Mouse (Mus musculus): Measurements from ENCODE around the gene Ralgapa2.

Ralgapa2 gene

GRCm38 (mm10) chr2:146511911-146512580 is at the start of gene Ralgapa2:
Gene Ralgapa2 (minus strand): TSS chr2:146512344.
- peak; percentile 100 for DNase-seq (ENCODE audit: low read depth, low spot score)

GRCm38 (mm10) chr2:146561505-146561904 is 49.4 kb upstream of the Ralgapa2 start:
- DNase-seq (ENCODE audit: low read depth, low spot score) = no peak

DNA sequence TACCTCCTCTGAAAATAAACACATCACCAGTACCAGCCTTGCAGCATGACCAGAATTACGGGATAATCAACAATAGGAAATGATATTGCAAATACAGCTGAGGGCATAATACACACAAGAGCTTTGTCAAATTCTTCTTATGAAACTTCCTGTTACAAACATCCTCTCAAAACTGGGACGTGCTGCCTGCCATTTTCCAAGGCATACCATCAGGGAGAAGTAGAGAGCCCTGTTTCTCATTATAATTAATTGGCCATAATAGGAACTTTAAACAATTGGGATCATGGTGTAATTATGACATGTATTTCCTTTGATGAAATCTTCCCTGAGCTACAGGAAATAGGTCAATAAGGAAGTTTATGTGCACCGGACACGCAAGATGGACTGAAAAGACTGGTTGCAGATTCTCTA is 48.5 kb upstream of the Ralgapa2 start:
- no peak for DNase-seq (ENCODE audit: low read depth, low spot score)

DNA sequence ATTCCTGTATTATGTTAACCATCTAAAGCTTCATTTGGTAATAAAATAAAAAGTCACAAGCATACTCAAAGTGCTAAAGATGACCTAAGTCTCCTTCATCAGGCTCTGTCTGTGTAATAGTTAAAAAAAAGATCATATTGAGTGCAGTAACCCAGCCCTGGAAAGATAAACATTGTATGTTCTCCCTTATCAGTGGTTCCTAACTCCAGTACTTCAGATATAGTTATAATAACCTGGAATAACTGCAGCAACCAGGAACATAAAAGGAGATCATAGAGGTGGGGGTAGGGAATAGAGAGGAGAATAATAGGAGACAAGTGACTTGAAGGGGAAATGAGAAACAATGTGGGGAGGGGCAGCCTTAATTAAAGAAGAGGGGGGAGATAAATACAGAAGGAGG is 44.0 kb upstream of the Ralgapa2 start:
- DNase-seq (ENCODE audit: low read depth, low spot score) = no peak

DNA sequence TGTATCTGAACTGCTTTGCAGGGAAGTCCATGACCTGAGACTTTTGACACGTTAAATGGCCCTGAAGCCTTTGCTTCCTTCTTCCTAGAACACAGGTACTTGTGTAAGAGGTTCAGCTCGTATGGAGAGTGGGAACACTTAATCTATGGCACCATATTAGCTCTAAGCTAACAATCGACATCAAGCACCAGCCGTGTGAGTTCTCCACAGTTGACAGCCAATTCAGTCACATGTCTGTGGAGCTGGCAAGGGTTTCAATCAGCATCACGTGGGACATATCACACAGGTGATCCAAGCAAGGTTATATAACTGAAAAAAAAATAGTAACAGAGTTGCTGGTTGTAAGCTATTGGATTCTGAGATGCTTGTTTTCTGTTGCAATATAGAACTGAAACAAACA is 43.2 kb upstream of the Ralgapa2 start:
- DNase-seq (ENCODE audit: low read depth, low spot score) = no peak

- peak; percentile 65 for DNase-seq (ENCODE audit: low read depth, low spot score)
These were observed 41.6 kb upstream of the Ralgapa2 start for GRCm38 (mm10) chr2:146553701-146554100.

- no peak for DNase-seq (ENCODE audit: low read depth, low spot score)
These were observed 39.7 kb upstream of the Ralgapa2 start for GRCm38 (mm10) chr2:146551818-146552217.

DNA sequence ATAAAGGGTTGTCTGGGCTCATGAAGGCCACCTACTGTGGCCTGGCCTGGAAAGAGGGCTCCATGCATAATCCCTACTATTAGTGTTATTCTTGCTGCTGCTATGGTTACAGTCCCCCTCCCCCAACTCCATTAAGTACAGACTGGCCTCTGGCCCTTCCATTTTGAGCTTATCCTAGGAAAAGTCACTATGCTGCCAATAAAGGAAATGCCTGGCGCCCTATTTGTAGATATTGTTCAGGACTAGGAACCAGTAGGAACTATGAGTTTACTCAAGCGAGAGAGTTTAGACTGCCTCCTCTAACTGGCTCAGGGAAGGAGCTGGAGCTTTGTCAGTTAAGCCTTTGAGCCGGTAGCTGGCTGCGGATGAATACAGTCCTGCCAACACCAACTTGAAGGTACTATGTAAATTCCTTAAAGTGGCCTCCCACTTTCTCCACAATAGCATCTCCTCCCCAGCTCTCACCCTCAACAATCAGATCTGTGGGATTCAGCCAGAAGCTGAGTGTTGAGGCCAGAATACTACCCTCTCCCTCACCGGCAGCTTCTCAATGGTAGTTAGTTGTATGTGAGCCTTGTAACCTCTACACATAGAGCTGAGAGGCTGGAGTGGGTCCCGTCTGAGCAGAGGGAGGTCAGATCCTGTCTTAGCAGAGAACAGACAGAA is 37.1 kb upstream of the Ralgapa2 start:
- DNase-seq (ENCODE audit: low read depth, low spot score) = peak; percentile 24

DNA sequence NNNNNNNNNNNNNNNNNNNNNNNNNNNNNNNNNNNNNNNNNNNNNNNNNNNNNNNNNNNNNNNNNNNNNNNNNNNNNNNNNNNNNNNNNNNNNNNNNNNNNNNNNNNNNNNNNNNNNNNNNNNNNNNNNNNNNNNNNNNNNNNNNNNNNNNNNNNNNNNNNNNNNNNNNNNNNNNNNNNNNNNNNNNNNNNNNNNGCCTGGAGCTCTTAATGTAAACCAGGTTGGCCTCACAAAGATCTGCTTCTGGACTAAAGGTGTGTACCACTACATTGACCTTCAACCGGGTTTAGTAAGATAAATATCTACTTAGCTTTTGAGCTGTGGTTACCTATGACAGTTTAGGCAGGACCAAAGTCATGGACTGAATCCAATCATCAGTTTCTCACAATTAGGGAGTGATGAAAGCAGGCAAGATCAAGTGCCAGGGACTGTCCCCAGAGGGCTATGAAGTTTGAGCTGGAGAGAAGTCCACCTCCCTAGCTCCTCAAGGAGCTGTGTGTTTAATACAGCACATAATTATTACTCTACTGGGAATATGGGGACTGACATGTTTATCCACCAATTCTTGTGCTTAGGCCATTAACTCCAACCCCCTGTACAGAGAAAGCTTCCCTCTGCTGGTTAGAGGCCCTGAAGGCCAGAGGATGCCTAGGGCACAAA is 32.1 kb upstream of the Ralgapa2 start:
- DNase-seq (ENCODE audit: low read depth, low spot score) = no peak

DNA sequence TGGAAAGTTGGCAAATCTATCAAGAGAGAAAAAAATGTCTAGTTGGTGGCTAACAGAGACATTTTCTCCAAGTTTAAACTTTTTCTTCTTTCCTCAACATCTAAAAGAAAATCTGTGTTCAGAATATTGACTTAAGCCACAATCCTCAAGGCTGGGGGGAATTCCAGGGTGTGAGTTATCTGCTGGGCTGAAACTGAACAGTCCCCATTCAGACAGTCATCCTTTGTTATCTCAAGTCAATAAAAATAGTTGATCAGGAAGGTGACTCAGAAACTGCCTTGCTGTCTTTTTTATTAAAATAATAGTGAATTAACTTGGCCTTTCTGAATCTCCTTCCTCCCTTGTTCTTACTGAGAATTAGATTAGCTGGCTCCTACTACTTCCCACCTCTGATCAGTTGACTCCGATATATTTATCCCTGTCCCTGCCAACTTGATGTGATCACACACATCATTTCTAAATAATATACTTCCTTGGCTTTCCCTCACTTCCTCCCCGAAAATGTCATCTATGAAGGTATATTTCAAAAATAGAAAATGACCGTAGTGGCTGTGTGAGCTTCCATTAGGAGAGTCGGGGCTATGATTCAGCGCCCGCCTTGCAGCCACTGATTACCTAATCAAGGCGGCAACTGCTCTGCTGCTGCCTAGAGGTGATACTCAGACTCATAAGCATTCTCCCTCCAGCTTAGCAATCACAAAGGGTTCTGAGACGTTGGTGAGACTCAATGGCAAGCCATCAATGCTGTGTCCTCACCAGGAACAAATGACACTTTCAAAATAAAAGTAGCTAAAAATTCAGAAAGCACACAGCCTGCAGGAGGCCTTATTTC is 21.2 kb upstream of the Ralgapa2 start:
- DNase-seq (ENCODE audit: low read depth, low spot score) = peak; percentile 47

GRCm38 (mm10) chr2:146532493-146532892 is 20.3 kb upstream of the Ralgapa2 start:
- no peak for DNase-seq (ENCODE audit: low read depth, low spot score)

GRCm38 (mm10) chr2:146525483-146525882 is 13.3 kb upstream of the Ralgapa2 start:
- no peak for DNase-seq (ENCODE audit: low read depth, low spot score)

DNA sequence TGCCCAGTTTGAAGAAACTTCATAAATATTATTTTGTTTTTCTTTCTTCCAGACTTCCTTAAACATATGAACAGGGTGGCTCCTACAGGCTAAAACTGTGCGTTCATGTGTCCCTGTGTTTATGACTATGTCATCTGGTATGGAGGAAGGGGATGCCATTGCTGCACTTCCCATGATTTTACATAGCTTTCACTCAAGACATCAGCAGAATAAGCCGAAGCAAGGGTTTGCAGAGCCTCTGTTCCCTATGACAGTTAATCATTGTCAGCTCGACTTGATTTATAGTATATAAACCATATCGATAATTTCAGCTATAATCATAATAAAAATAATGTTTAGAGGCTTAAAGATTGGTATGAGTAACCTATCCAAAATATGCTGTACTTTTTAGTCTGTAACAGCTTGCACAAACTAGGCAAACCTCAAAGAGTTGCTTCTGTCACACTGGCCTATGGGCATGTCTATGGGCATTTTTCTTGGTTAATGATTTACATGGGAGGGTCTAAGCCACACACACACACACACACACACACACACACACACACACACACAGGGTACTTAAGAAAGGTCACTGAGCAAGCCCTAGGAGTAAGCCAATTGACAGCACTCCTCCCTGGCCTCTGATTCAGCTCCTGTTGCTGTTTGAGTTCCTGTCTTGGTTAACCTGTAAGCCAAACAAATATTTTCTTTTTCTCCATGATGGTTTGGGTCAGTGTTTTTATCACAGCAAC is 12.7 kb upstream of the Ralgapa2 start:
- DNase-seq (ENCODE audit: low read depth, low spot score) = no peak

- DNase-seq (ENCODE audit: low read depth, low spot score) = peak; percentile 40
These were observed 4.8 kb upstream of the Ralgapa2 start for GRCm38 (mm10) chr2:146516894-146517293.

- no peak for DNase-seq (ENCODE audit: low read depth, low spot score)
These were observed 2.9 kb upstream of the Ralgapa2 start for GRCm38 (mm10) chr2:146515081-146515480.

- DNase-seq (ENCODE audit: low read depth, low spot score) = peak; percentile 18
These were observed 407 bp upstream of the Ralgapa2 start for GRCm38 (mm10) chr2:146512581-146512920.

DNA sequence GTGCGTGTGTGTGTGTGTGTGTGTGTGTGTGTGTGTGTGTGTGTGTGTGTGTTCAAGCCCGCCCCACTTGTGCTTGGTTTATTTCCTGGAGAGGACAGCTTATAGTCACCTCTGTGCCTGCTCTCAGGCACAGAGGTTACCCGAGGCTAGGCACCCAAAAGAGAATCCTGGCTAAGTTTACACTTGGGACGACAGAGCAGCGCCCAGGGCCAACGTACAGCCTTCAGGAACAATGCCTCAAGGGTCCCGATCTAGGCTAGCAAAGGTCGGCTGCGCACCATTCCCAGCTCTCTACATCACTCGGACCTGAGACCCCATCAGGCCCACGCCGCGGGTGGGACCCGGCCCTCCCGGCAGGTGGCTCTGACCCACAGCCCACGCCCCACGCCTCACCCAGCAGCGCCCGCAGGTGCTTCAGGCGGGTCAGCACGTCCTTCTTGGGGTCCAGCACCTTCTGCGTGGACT is 711 bp downstream of the Ralgapa2 start:
- peak; percentile 27 for DNase-seq (ENCODE audit: low read depth, low spot score)

DNA sequence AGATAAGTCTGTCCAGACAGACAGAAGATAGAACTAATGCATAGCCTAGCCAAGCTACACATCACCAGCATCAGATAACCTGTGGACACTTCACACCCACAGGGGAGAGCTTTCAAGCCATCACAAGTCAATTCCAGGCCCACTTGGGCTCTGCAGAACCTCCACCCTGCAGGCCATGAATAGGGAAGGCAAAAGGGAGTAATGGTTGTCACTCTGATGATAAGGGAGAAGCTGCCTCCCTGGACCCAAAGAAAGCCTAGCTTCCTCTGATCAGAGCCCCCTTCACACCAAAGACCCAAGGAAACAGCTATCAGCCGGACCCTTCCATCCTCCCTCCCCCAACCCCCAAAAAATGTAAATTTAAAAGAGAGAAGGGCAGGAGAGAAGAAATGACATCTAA is 1.4 kb downstream of the Ralgapa2 start:
- no peak for DNase-seq (ENCODE audit: low read depth, low spot score)

- DNase-seq (ENCODE audit: low read depth, low spot score) = peak; percentile 89
These were observed 9.4 kb downstream of the Ralgapa2 start for GRCm38 (mm10) chr2:146502578-146503311.

DNA sequence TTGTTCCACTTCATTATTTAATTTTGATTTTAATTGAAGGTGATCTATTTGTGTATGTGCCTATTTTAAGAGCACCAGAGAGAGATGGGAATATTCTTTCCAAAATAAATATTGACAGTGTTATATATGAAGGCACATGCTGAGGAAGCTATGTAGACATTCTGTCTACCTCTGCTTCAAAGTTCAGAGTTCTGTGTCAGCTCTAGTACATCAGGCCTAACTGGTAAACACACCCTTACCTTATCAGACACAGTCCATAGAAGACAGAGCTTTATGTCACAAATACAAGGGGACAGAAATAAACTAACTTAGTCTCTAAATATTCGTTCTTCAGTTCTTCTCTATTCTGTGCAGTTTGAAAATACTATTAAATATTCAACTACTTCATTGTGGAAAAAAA is 12.1 kb downstream of the Ralgapa2 start:
- DNase-seq (ENCODE audit: low read depth, low spot score) = no peak

DNA sequence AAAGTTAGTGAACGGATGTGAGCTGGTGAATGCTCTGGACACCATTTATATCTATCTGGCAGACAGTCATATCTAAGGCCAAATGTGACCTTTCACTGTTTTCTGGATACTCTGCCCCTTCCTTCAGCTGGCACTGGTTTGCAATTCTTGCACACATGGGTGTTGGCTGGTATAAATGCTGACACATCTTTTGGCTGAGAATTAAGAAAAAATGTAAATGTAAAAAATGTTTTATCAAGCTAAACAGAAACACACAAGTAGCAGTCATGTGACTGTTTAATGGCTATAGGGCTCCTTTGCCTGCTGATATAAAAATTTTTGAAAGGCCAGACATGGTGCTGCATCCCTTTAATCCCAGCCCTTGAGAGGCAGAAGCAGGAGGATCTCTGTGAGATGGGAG is 13.0 kb downstream of the Ralgapa2 start:
- DNase-seq (ENCODE audit: low read depth, low spot score) = no peak
